Mouse (Mus musculus): ENCODE results near the gene 4930432M17Rik.

Gene 4930432M17Rik

GRCm38 (mm10) chr3:121699849-121700248, 29.3 kb downstream of the 4930432M17Rik start:
- in situ Hi-C loops (cut with MboI; ENCODE audit: low pct_unique_long_range_greater_than_20kb in 1 of 2, low sequenced_read_pairs in 2 of 2, unreplicated experiment in 1 of 2) = loop anchor here in 1 of 2 experiments (25.0 kb wide), 1 partner anchor 388 kb away; no protein-coding TSS in a partner anchor

DNA sequence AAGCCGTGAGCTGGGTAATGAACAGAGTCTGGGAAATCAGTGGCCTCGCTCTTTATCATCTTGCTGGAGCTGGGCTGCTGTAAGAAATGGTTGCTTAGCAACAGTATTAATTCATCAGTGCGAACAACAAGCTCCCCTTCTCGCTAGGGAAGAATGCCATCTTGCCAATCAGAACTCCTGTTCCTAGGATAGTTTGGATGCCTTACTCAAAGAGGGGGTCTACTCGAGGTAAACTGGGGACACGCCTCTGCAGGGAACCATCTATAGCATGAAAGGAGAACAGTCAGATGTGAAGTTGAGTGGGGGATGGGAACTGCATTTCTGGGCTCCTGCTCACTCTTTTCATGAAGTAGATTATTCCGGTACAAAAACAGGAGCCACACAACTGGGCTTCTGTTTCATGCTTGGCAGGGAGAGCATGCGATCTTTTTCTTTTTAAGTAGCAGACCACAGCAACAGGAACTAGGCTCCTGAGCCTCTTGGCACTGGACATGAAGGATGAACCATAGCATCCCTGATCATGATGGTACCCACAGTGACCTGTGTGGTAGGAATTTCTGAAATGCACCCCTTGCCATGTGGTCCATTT, 29.9 kb downstream of the 4930432M17Rik start:
- in situ Hi-C loops (cut with MboI; ENCODE audit: low pct_unique_long_range_greater_than_20kb in 1 of 2, low sequenced_read_pairs in 2 of 2, unreplicated experiment in 1 of 2) = loop anchor here in 1 of 2 experiments (25.0 kb wide), 1 partner anchor 388 kb away; no protein-coding TSS in a partner anchor

DNA sequence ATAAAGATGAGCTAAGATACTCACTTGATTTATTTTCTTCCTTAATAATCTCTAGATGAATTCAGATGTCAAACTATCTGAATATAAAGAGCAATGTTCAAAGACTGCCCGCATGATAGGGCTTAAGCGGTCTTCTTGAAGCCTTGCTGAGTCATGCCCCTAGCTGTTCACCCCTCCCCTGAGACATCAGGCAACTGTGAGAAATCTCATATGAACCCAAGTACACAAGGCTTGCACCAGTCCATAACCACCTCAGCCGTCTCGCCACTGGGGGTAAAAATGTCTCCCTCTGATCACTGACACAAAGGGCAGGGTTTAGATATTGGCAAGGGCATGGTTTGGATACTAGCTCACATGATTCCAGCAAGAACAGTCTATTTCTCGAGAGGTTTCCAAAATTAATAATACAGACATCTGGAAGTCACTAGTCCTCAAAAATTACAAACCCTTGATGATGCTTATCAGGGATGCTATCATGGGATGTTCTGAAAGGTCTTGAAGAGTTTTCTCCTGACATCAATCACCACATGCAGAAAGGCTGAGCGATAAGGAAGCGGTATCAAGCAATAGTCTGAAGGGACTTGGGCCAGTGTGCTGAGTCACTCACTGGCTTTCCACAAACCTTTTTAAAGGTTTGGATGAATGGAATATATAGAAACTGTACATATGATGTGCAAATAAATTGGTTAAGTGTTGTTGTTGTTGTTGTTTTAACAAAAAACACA, 32.8 kb downstream of the 4930432M17Rik start:
- in situ Hi-C loops (cut with MboI; ENCODE audit: low pct_unique_long_range_greater_than_20kb in 1 of 2, low sequenced_read_pairs in 2 of 2, unreplicated experiment in 1 of 2) = loop anchor here in 1 of 2 experiments (25.0 kb wide), 1 partner anchor 391 kb away; no protein-coding TSS in a partner anchor

DNA sequence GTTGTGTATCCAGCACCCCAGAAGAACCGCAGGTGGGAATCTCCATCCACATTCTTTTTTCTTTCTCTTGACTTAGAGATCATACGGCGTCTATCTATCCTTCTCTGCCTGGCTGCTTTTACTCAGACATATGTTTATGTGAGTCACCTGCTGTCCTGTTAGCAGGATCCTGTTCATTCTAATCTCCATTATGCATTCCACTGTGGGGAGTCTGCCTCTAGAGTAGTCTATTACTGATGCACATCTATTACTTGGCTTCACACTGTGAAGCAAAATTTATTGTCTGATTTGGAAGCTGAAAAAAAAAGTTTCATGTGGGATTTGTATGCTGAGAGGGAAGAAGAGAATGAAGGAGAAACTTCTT, 33.3 kb downstream of the 4930432M17Rik start:
- in situ Hi-C loops (cut with MboI; ENCODE audit: low pct_unique_long_range_greater_than_20kb in 1 of 2, low sequenced_read_pairs in 2 of 2, unreplicated experiment in 1 of 2) = loop anchor here in 1 of 2 experiments (25.0 kb wide), 1 partner anchor 392 kb away; no protein-coding TSS in a partner anchor

GRCm38 (mm10) chr3:121706087-121706486, 35.5 kb downstream of the 4930432M17Rik start:
- in situ Hi-C loops (cut with MboI; ENCODE audit: low pct_unique_long_range_greater_than_20kb in 1 of 2, low sequenced_read_pairs in 2 of 2, unreplicated experiment in 1 of 2) = loop anchor here in 1 of 2 experiments (25.0 kb wide), 1 partner anchor 394 kb away; no protein-coding TSS in a partner anchor

GRCm38 (mm10) chr3:121707106-121707505, 36.5 kb downstream of the 4930432M17Rik start:
- in situ Hi-C loops (cut with MboI; ENCODE audit: low pct_unique_long_range_greater_than_20kb in 1 of 2, low sequenced_read_pairs in 2 of 2, unreplicated experiment in 1 of 2) = loop anchor here in 1 of 2 experiments (25.0 kb wide), 1 partner anchor 395 kb away; no protein-coding TSS in a partner anchor

DNA sequence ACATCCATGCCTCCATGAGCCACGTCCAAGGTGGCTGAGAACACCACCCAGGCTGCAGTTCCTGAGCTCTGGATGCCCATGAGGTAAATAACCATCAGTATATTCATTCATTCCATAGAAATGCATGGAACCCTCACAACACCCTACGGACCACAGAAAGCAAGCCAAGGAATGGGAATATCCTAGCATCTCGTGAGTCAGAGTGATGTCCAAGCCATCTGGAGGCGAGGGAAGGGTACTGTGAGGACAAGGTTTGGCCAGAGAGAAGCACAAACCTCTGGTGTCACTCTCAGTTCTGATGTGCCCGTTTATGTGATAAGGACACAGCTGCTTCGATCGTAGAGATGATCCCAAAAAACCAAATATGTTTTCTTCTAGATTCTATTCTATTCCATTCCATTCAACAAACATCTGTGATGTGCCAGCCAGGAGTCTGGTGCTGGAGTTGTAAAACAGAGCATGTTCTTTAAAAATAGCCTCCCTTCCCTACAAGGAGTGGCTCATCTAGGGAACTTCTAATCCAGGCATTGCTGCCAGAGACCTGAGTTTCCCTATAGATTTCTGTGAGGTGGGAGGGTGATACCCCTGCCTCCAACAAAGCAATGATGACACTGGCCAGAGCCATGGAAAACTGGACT, 40.5 kb downstream of the 4930432M17Rik start:
- in situ Hi-C loops (cut with MboI; ENCODE audit: low pct_unique_long_range_greater_than_20kb in 1 of 2, low sequenced_read_pairs in 2 of 2, unreplicated experiment in 1 of 2) = loop anchor here in 1 of 2 experiments (25.0 kb wide), 1 partner anchor 399 kb away; no protein-coding TSS in a partner anchor

GRCm38 (mm10) chr3:121712222-121712621, 41.7 kb downstream of the 4930432M17Rik start:
- in situ Hi-C loops (cut with MboI; ENCODE audit: low pct_unique_long_range_greater_than_20kb in 1 of 2, low sequenced_read_pairs in 2 of 2, unreplicated experiment in 1 of 2) = loop anchor here in 1 of 2 experiments (25.0 kb wide), 1 partner anchor 400 kb away; no protein-coding TSS in a partner anchor

- in situ Hi-C loops (cut with MboI; ENCODE audit: low pct_unique_long_range_greater_than_20kb in 1 of 2, low sequenced_read_pairs in 2 of 2, unreplicated experiment in 1 of 2) = loop anchor here in 1 of 2 experiments (25.0 kb wide), 1 partner anchor 401 kb away; no protein-coding TSS in a partner anchor
Measured at GRCm38 (mm10) chr3:121713151-121713701, 42.7 kb downstream of the 4930432M17Rik start.

DNA sequence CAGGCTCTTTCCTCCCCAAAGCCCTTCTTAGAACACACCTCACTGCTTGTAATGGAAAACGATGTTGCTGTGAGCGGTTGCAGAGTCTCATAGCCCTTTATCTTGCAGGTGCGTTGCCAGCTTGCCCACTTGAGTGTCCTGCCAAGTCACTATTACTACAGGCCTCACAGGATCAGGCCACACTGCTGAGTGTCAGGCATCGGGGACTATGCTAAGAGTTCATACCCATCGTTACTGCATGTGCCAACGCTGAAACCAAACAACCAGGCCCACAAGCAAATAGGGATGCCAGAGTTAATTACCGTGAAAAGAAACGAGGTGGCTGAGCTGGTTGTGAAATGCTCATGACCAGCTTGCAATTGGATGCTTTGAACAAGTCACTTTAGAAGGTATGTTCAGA, 43.3 kb downstream of the 4930432M17Rik start:
- in situ Hi-C loops (cut with MboI; ENCODE audit: low pct_unique_long_range_greater_than_20kb in 1 of 2, low sequenced_read_pairs in 2 of 2, unreplicated experiment in 1 of 2) = loop anchor here in 1 of 2 experiments (25.0 kb wide), 1 partner anchor 402 kb away; no protein-coding TSS in a partner anchor

- in situ Hi-C loops (cut with MboI; ENCODE audit: low pct_unique_long_range_greater_than_20kb in 1 of 2, low sequenced_read_pairs in 2 of 2, unreplicated experiment in 1 of 2) = loop anchor here in 1 of 2 experiments (25.0 kb wide), 1 partner anchor 402 kb away; no protein-coding TSS in a partner anchor
Measured at GRCm38 (mm10) chr3:121714461-121714860, 43.9 kb downstream of the 4930432M17Rik start.

DNA sequence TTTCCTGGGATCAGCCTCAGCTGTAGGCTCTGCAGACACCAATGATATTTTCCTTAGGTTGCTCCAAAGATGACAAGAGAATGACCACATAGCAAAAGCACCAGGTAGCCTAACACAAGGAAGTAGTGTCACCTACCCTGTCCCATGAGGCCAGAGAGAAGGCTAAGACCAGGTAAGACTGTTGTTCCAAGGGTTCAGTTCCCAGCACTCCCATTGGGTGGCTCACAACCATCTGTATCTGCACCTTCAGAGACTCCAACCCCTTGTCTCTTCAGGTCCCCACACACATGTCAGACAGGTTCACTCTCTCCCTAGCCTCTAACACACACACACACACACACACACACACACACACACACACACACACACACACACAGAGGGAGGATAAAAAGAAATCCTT, 44.8 kb downstream of the 4930432M17Rik start:
- in situ Hi-C loops (cut with MboI; ENCODE audit: low pct_unique_long_range_greater_than_20kb in 1 of 2, low sequenced_read_pairs in 2 of 2, unreplicated experiment in 1 of 2) = loop anchor here in 1 of 2 experiments (25.0 kb wide), 1 partner anchor 403 kb away; no protein-coding TSS in a partner anchor

DNA sequence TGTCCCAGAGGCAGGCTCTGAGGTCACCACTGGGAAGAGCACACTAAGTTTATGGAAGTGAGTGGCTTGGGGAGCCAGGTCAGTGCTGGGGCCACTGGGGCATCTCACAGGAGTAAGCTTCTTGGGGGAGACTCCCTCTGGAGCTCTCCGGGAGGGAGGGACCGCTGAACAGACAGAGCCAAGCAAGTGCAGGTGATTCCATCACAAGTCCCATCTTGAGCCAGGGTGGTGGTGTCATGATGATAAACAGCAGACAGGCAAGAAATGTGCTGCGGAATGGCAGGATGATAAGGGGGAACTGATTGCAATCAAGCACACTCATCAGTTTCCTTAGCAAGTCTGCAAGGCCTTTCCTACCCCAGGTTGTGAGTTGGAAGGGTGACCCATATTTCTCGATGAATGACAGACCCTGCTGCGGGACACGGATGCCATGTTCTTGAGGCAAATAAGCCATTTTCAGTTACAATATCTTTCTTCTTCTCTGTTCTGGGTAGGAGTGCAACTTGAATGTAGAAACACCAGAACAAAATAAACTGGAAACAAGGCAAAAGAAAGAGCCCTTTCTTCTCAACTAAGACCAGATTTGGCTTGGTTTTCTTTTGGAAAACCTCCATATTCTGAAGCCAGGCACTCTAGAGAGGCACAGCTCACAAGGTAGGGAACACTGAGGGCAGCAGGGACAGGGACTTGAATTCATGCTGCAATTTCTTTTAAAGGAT, 45.3 kb downstream of the 4930432M17Rik start:
- in situ Hi-C loops (cut with MboI; ENCODE audit: low pct_unique_long_range_greater_than_20kb in 1 of 2, low sequenced_read_pairs in 2 of 2, unreplicated experiment in 1 of 2) = loop anchor here in 1 of 2 experiments (25.0 kb wide), 1 partner anchor 404 kb away; no protein-coding TSS in a partner anchor

- in situ Hi-C loops (cut with MboI; ENCODE audit: low pct_unique_long_range_greater_than_20kb in 1 of 2, low sequenced_read_pairs in 2 of 2, unreplicated experiment in 1 of 2) = loop anchor here in 1 of 2 experiments (25.0 kb wide), 1 partner anchor 404 kb away; no protein-coding TSS in a partner anchor
Measured at GRCm38 (mm10) chr3:121716480-121716879, 45.9 kb downstream of the 4930432M17Rik start.

DNA sequence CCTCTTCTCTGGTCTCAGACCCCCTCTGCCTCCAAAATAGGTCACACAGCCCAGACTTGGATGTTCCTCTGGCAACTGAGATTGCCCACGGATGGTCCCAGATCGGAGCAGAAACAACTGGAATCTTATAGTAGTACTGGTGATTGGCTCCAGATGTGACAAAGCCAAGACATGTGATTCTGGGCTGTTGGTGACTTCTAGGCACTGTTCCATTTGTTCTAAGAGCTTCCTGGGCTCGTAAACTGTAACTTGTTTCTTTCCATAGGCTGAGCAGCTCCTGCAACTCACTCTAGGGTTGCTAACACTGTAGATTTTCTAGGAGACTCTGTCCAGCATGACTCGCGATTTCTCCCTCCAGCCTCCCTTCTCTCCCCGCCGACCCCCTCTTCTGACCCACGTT, 48.1 kb downstream of the 4930432M17Rik start:
- in situ Hi-C loops (cut with MboI; ENCODE audit: low pct_unique_long_range_greater_than_20kb in 1 of 2, low sequenced_read_pairs in 2 of 2, unreplicated experiment in 1 of 2) = loop anchor here in 1 of 2 experiments (25.0 kb wide), 1 partner anchor 406 kb away; no protein-coding TSS in a partner anchor

- in situ Hi-C loops (cut with MboI; ENCODE audit: low pct_unique_long_range_greater_than_20kb in 1 of 2, low sequenced_read_pairs in 2 of 2, unreplicated experiment in 1 of 2) = loop anchor here in 1 of 2 experiments (25.0 kb wide), 1 partner anchor 407 kb away; no protein-coding TSS in a partner anchor
Measured at GRCm38 (mm10) chr3:121719701-121720100, 49.1 kb downstream of the 4930432M17Rik start.
